Mouse (Mus musculus): ENCODE measurements around the gene Xpo6. TPM values are rescaled to one million over a fixed set of nuclear protein-coding genes. Genes with fewer than 3 reads are reported as not detected.

Xpo6 gene
- polyA plus RNA-seq, 1 experiment from 2014 or later: 51.9 TPM

- Histone ChIP-seq H3K4me2 (ENCODE audit: low read length) (no peak overlapping the region), H3K27me3 (replicated peaks; ENCODE audit: control insufficient read depth, insufficient read depth, low read length) (no peaks in the 10 kb centered on the region), H3K36me3 (ENCODE audit: control insufficient read depth, insufficient read depth) (no peaks in the 10 kb centered on the region), H3K4me3 (replicated peaks; ENCODE audit: low read length) (no peak overlapping the region), H3K9me3 (ENCODE audit: control insufficient read depth, low read length) (no peaks in the 10 kb centered on the region), H3K4me1 (replicated peaks; ENCODE audit: control insufficient read depth, insufficient read depth, low read length) (0 out of 2 replicates have a peak, but pooled peaks cover 3% of the 10 kb centered on the region), H3K9ac (replicated peaks; ENCODE audit: low read depth, low read length) (no peak overlapping the region), H3K27ac (ENCODE audit: low read length) (no peak overlapping the region; the same call in 1 of the 2 replicates)
- ATAC-seq: no peak
- WGBS: 47% methylated on average over 11 of the region's 11 CpGs
These were observed 35.9 kb upstream of the Xpo6 start for GRCm38 (mm10) chr7:126236083-126236793.

GRCm38 (mm10) chr7:126234611-126235010 is 34.3 kb upstream of the Xpo6 start:
- H3K4me3 ChIP-seq (replicated peaks; ENCODE audit: low read length): no peak overlapping the region
- H3K4me1 ChIP-seq (replicated peaks; ENCODE audit: control insufficient read depth, insufficient read depth, low read length): 0 out of 2 replicates have a peak, but pooled peaks cover 3% of the 10 kb centered on the region
- no peaks in the 10 kb centered on the region for H3K9me3 ChIP-seq (ENCODE audit: control insufficient read depth, low read length)
- no peak for ATAC-seq
- no peak overlapping the region for H3K9ac ChIP-seq (replicated peaks; ENCODE audit: low read depth, low read length)
- H3K27me3 ChIP-seq (replicated peaks; ENCODE audit: control insufficient read depth, insufficient read depth, low read length): no peaks in the 10 kb centered on the region
- 91% methylated on average over 3 of the region's 3 CpGs for WGBS
- H3K27ac ChIP-seq (ENCODE audit: low read length): no peak overlapping the region
- H3K4me2 ChIP-seq (ENCODE audit: low read length): no peak overlapping the region
- H3K36me3 ChIP-seq (ENCODE audit: control insufficient read depth, insufficient read depth): no peaks in the 10 kb centered on the region

GRCm38 (mm10) chr7:126232345-126233071 is 32.2 kb upstream of the Xpo6 start:
- H3K4me1 ChIP-seq (replicated peaks; ENCODE audit: control insufficient read depth, insufficient read depth, low read length): 0 out of 2 replicates have a peak, but pooled peaks cover 3% of the 10 kb centered on the region
- WGBS: 84% methylated on average over 7 of the region's 8 CpGs
- H3K9me3 ChIP-seq (ENCODE audit: control insufficient read depth, low read length): no peaks in the 10 kb centered on the region
- ATAC-seq: no peak
- H3K4me3 ChIP-seq (replicated peaks; ENCODE audit: low read length): no peak overlapping the region
- H3K4me2 ChIP-seq (ENCODE audit: low read length): no peak overlapping the region
- no peaks in the 10 kb centered on the region for H3K27me3 ChIP-seq (replicated peaks; ENCODE audit: control insufficient read depth, insufficient read depth, low read length)
- no peaks in the 10 kb centered on the region for H3K36me3 ChIP-seq (ENCODE audit: control insufficient read depth, insufficient read depth)
- H3K9ac ChIP-seq (replicated peaks; ENCODE audit: low read depth, low read length): no peak overlapping the region
- no peak overlapping the region for H3K27ac ChIP-seq (ENCODE audit: low read length)

- no peak for ATAC-seq
- H3K36me3 ChIP-seq (ENCODE audit: control insufficient read depth, insufficient read depth): no peaks in the 10 kb centered on the region
- no peak overlapping the region for H3K4me3 ChIP-seq (replicated peaks; ENCODE audit: low read length)
- H3K9me3 ChIP-seq (ENCODE audit: control insufficient read depth, low read length): no peaks in the 10 kb centered on the region
- WGBS: 80% methylated on average over 8 of the region's 8 CpGs
- H3K27me3 ChIP-seq (replicated peaks; ENCODE audit: control insufficient read depth, insufficient read depth, low read length): no peaks in the 10 kb centered on the region
- H3K9ac ChIP-seq (replicated peaks; ENCODE audit: low read depth, low read length): no peak overlapping the region
- no peak overlapping the region for H3K27ac ChIP-seq (ENCODE audit: low read length)
- H3K4me2 ChIP-seq (ENCODE audit: low read length): no peak overlapping the region
- no peaks in the 10 kb centered on the region for H3K4me1 ChIP-seq (replicated peaks; ENCODE audit: control insufficient read depth, insufficient read depth, low read length)
These were observed 30.3 kb upstream of the Xpo6 start for GRCm38 (mm10) chr7:126230357-126231148.

GRCm38 (mm10) chr7:126226136-126226535 is 25.8 kb upstream of the Xpo6 start:
- WGBS: 27% methylated on average over 5 of the region's 5 CpGs
- H3K9me3 ChIP-seq (ENCODE audit: control insufficient read depth, low read length): no peaks in the 10 kb centered on the region
- H3K4me3 ChIP-seq (replicated peaks; ENCODE audit: low read length): no peak overlapping the region
- no peaks in the 10 kb centered on the region for H3K27me3 ChIP-seq (replicated peaks; ENCODE audit: control insufficient read depth, insufficient read depth, low read length)
- H3K4me2 ChIP-seq (ENCODE audit: low read length): no peak overlapping the region
- H3K36me3 ChIP-seq (ENCODE audit: control insufficient read depth, insufficient read depth): no peaks in the 10 kb centered on the region
- no peak overlapping the region for H3K27ac ChIP-seq (ENCODE audit: low read length)
- no peak for ATAC-seq
- no peak overlapping the region for H3K9ac ChIP-seq (replicated peaks; ENCODE audit: low read depth, low read length)
- H3K4me1 ChIP-seq (replicated peaks; ENCODE audit: control insufficient read depth, insufficient read depth, low read length): no peaks in the 10 kb centered on the region

- Histone ChIP-seq H3K4me2 (ENCODE audit: low read length) (no peak overlapping the region), H3K4me3 (replicated peaks; ENCODE audit: low read length) (no peak overlapping the region), H3K27me3 (replicated peaks; ENCODE audit: control insufficient read depth, insufficient read depth, low read length) (no peaks in the 10 kb centered on the region), H3K4me1 (replicated peaks; ENCODE audit: control insufficient read depth, insufficient read depth, low read length) (no peaks in the 10 kb centered on the region), H3K36me3 (ENCODE audit: control insufficient read depth, insufficient read depth) (no peaks in the 10 kb centered on the region), H3K27ac (ENCODE audit: low read length) (no peak overlapping the region), H3K9ac (replicated peaks; ENCODE audit: low read depth, low read length) (no peak overlapping the region), H3K9me3 (ENCODE audit: control insufficient read depth, low read length) (no peaks in the 10 kb centered on the region)
- no peak for ATAC-seq
- 62% methylated on average over 3 of the region's 3 CpGs for WGBS
These were observed 22.5 kb upstream of the Xpo6 start for GRCm38 (mm10) chr7:126222753-126223152.

- Histone ChIP-seq H3K9me3 (ENCODE audit: control insufficient read depth, low read length) (no peaks in the 10 kb centered on the region), H3K27ac (ENCODE audit: low read length) (no peak overlapping the region), H3K4me2 (ENCODE audit: low read length) (no peak overlapping the region), H3K9ac (replicated peaks; ENCODE audit: low read depth, low read length) (no peak overlapping the region), H3K27me3 (replicated peaks; ENCODE audit: control insufficient read depth, insufficient read depth, low read length) (no peaks in the 10 kb centered on the region), H3K4me3 (replicated peaks; ENCODE audit: low read length) (no peak overlapping the region), H3K4me1 (replicated peaks; ENCODE audit: control insufficient read depth, insufficient read depth, low read length) (no peaks in the 10 kb centered on the region), H3K36me3 (ENCODE audit: control insufficient read depth, insufficient read depth) (no peaks in the 10 kb centered on the region)
- no peak for ATAC-seq
- WGBS: 23% methylated on average over 1 of the region's 1 CpGs
These were observed 20.3 kb upstream of the Xpo6 start for GRCm38 (mm10) chr7:126220611-126221010.

GRCm38 (mm10) chr7:126218311-126218710 is 18.0 kb upstream of the Xpo6 start:
- Histone ChIP-seq H3K9ac (replicated peaks; ENCODE audit: low read depth, low read length) (no peak overlapping the region), H3K27ac (ENCODE audit: low read length) (no peak overlapping the region), H3K4me2 (ENCODE audit: low read length) (no peak overlapping the region), H3K9me3 (ENCODE audit: control insufficient read depth, low read length) (no peaks in the 10 kb centered on the region), H3K27me3 (replicated peaks; ENCODE audit: control insufficient read depth, insufficient read depth, low read length) (no peaks in the 10 kb centered on the region), H3K4me1 (replicated peaks; ENCODE audit: control insufficient read depth, insufficient read depth, low read length) (no peaks in the 10 kb centered on the region), H3K36me3 (ENCODE audit: control insufficient read depth, insufficient read depth) (no peaks in the 10 kb centered on the region), H3K4me3 (replicated peaks; ENCODE audit: low read length) (no peak overlapping the region)
- 96% methylated on average over 1 of the region's 1 CpGs for WGBS
- ATAC-seq: no peak

GRCm38 (mm10) chr7:126216867-126217266 is 16.6 kb upstream of the Xpo6 start:
- ATAC-seq: no peak
- no peaks in the 10 kb centered on the region for H3K9me3 ChIP-seq (ENCODE audit: control insufficient read depth, low read length)
- H3K27me3 ChIP-seq (replicated peaks; ENCODE audit: control insufficient read depth, insufficient read depth, low read length): no peaks in the 10 kb centered on the region
- H3K9ac ChIP-seq (replicated peaks; ENCODE audit: low read depth, low read length): no peak overlapping the region
- 38% methylated on average over 1 of the region's 1 CpGs for WGBS
- no peak overlapping the region for H3K27ac ChIP-seq (ENCODE audit: low read length)
- H3K4me3 ChIP-seq (replicated peaks; ENCODE audit: low read length): no peak overlapping the region
- no peaks in the 10 kb centered on the region for H3K36me3 ChIP-seq (ENCODE audit: control insufficient read depth, insufficient read depth)
- no peak overlapping the region for H3K4me2 ChIP-seq (ENCODE audit: low read length)
- no peaks in the 10 kb centered on the region for H3K4me1 ChIP-seq (replicated peaks; ENCODE audit: control insufficient read depth, insufficient read depth, low read length)
